Mouse (Mus musculus): ENCODE results near the gene Get4. TPM values are rescaled to one million over a fixed set of nuclear protein-coding genes. Genes with fewer than 3 reads are reported as not detected.

Get4 gene
- total RNA-seq, 2 experiments from 2014 or later: 38.6 to 80.8 TPM

- 0 out of 2 replicates have a peak, but pooled peaks have one; percentile 13 for ATAC-seq (replicated peaks; ENCODE audit: low FRiP score, low TSS enrichment, poor library complexity, severe bottlenecking)
These were observed 19.9 kb downstream of the Get4 start for GRCm38 (mm10) chr5:139271994-139272554.

GRCm38 (mm10) chr5:139277287-139277686, 25.2 kb downstream of the Get4 start:
- no peak for ATAC-seq (replicated peaks; ENCODE audit: low FRiP score, low TSS enrichment, poor library complexity, severe bottlenecking)

GRCm38 (mm10) chr5:139281373-139282112, 29.4 kb downstream of the Get4 start:
- no peak for ATAC-seq (replicated peaks; ENCODE audit: low FRiP score, low TSS enrichment, poor library complexity, severe bottlenecking)

- ATAC-seq (replicated peaks; ENCODE audit: low FRiP score, low TSS enrichment, poor library complexity, severe bottlenecking): peak; percentile 77
These were observed 30.1 kb downstream of the Get4 start for GRCm38 (mm10) chr5:139282191-139282590.

- ATAC-seq (replicated peaks; ENCODE audit: low FRiP score, low TSS enrichment, poor library complexity, severe bottlenecking): no peak
These were observed 31.5 kb downstream of the Get4 start for GRCm38 (mm10) chr5:139283460-139284180.

GRCm38 (mm10) chr5:139285383-139286067, 33.4 kb downstream of the Get4 start:
- ATAC-seq (replicated peaks; ENCODE audit: low FRiP score, low TSS enrichment, poor library complexity, severe bottlenecking): no peak

GRCm38 (mm10) chr5:139286142-139286941, 34.2 kb downstream of the Get4 start:
- no peak for ATAC-seq (replicated peaks; ENCODE audit: low FRiP score, low TSS enrichment, poor library complexity, severe bottlenecking)

GRCm38 (mm10) chr5:139287099-139287498, 35.0 kb downstream of the Get4 start:
- ATAC-seq (replicated peaks; ENCODE audit: low FRiP score, low TSS enrichment, poor library complexity, severe bottlenecking): peak; percentile 19; the same call in 1 of the 2 replicates

GRCm38 (mm10) chr5:139287787-139288186, 35.7 kb downstream of the Get4 start:
- no peak for ATAC-seq (replicated peaks; ENCODE audit: low FRiP score, low TSS enrichment, poor library complexity, severe bottlenecking)

GRCm38 (mm10) chr5:139288591-139288990, 36.5 kb downstream of the Get4 start:
- no peak for ATAC-seq (replicated peaks; ENCODE audit: low FRiP score, low TSS enrichment, poor library complexity, severe bottlenecking)

- ATAC-seq (replicated peaks; ENCODE audit: low FRiP score, low TSS enrichment, poor library complexity, severe bottlenecking): no peak
These were observed 38.5 kb downstream of the Get4 start for GRCm38 (mm10) chr5:139290467-139291259.

- ATAC-seq (replicated peaks; ENCODE audit: low FRiP score, low TSS enrichment, poor library complexity, severe bottlenecking): no peak
These were observed 39.9 kb downstream of the Get4 start for GRCm38 (mm10) chr5:139291811-139292560.

GRCm38 (mm10) chr5:139294089-139294488, 42.0 kb downstream of the Get4 start:
- no peak for ATAC-seq (replicated peaks; ENCODE audit: low FRiP score, low TSS enrichment, poor library complexity, severe bottlenecking)

- ATAC-seq (replicated peaks; ENCODE audit: low FRiP score, low TSS enrichment, poor library complexity, severe bottlenecking): no peak
These were observed 45.0 kb downstream of the Get4 start for GRCm38 (mm10) chr5:139297092-139297491.

- no peak for ATAC-seq (replicated peaks; ENCODE audit: low FRiP score, low TSS enrichment, poor library complexity, severe bottlenecking)
These were observed 45.6 kb downstream of the Get4 start for GRCm38 (mm10) chr5:139297745-139298144.

- ATAC-seq (replicated peaks; ENCODE audit: low FRiP score, low TSS enrichment, poor library complexity, severe bottlenecking): no peak
These were observed 50.0 kb downstream of the Get4 start for GRCm38 (mm10) chr5:139302101-139302500.

GRCm38 (mm10) chr5:139303646-139304061, 51.5 kb downstream of the Get4 start:
- no peak for ATAC-seq (replicated peaks; ENCODE audit: low FRiP score, low TSS enrichment, poor library complexity, severe bottlenecking)

GRCm38 (mm10) chr5:139309946-139310345, 57.8 kb downstream of the Get4 start:
- no peak for ATAC-seq (replicated peaks; ENCODE audit: low FRiP score, low TSS enrichment, poor library complexity, severe bottlenecking)
